Mouse (Mus musculus) midbrain, embryonic 10.5 days (tissue): ENCODE results near the gene Agbl2. TPM values are rescaled to one million over a fixed set of nuclear protein-coding genes. Genes with fewer than 3 reads are reported as not detected.
A peak's percentile ranks its signal among the peaks of the same experiment; 100 is the strongest.
"Not testable (repeated sequence)": the region's sequence is repeated elsewhere in the genome, so short reads cannot be mapped to it uniquely, and the experiment has no call there.

Source experiments
- DNase-seq: peaks from one replicate; pipeline ENCODE4 v3.0.0-alpha.2; 2017; ENCODE audit warnings: low spot score
- H3K27ac ChIP-seq: fragments of 300-500 bp; sonication (generic); replicated peaks from 2 replicates; pipeline ENCODE4 v1.5.1; 2016; ENCODE audit warnings: mild to moderate bottlenecking
- H3K27me3 ChIP-seq: fragments of 300-500 bp; sonication (generic); 2 replicates; pipeline ENCODE4 v1.6.1; 2016; ENCODE audit warnings: low read depth, mild to moderate bottlenecking; ENCODE audit not compliant: poor library complexity, severe bottlenecking
- H3K36me3 ChIP-seq: fragments of 300-500 bp; sonication (generic); 2 replicates; pipeline ENCODE4 v1.6.1; 2016; ENCODE audit warnings: mild to moderate bottlenecking, moderate library complexity
- H3K4me1 ChIP-seq: fragments of 300-500 bp; sonication (generic); 2 replicates; pipeline ENCODE4 v1.6.1; 2016
- H3K4me3 ChIP-seq: fragments of 300-500 bp; sonication (generic); 2 replicates; pipeline ENCODE4 v1.5.1; 2016; ENCODE audit warnings: mild to moderate bottlenecking, moderate library complexity
- H3K9me3 ChIP-seq: fragments of 300-500 bp; sonication (generic); replicated peaks from 2 replicates; pipeline ENCODE4 v1.6.1; 2016; ENCODE audit warnings: mild to moderate bottlenecking
- whole genome bisulfite sequencing: fragments of 180-500 bp; shearing (Covaris S2); methylation state at CpG from one replicate; pipeline ENCODE4 v1.1.7; 2016; 5-methylcytosine and 5-hydroxymethylcytosine counted together
- polyA plus RNA-seq: library from polyadenylated mRNA; unstranded; fragments of >200 nt; fragmentation: Nextera tagmentation; extraction: Ambion mirVana; gene quantifications from 2 replicates; pipeline ENCODE4 v1.2.1, GENCODE M21; 2016

Agbl2 gene
- polyA plus RNA-seq, 1 experiment from 2014 or later = 0.47 TPM

DNA sequence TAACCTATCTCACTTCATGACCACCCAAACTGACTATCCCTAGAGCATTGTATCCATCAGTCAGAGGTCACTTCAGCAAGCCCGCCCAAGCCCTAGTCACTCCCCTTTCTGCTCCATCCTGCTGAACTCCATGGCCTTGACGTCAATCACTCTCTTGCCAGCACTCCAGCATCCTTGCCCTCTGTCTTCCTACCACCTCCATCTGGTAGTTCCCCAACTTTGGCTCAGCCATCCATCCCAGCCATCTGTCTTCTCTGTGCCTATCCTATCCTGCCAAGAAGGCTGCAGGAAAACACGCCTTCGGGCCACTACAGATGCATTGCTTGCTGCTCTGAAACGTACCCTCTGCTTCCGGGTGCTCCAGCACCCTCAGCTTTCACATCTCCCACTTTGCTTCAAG, 41.3 kb downstream of the Agbl2 start:
- 92% methylated on average over 6 of the region's 6 CpGs for WGBS
- DNase-seq = no peak
- H3K36me3 ChIP-seq = no peaks in the 10 kb centered on the region
- no peak overlapping the region for H3K4me3 ChIP-seq
- H3K4me1 ChIP-seq = no peaks in the 10 kb centered on the region
- no peaks in the 10 kb centered on the region for H3K27me3 ChIP-seq
- H3K9me3 ChIP-seq = no peaks in the 10 kb centered on the region
- H3K27ac ChIP-seq = no peak overlapping the region

DNA sequence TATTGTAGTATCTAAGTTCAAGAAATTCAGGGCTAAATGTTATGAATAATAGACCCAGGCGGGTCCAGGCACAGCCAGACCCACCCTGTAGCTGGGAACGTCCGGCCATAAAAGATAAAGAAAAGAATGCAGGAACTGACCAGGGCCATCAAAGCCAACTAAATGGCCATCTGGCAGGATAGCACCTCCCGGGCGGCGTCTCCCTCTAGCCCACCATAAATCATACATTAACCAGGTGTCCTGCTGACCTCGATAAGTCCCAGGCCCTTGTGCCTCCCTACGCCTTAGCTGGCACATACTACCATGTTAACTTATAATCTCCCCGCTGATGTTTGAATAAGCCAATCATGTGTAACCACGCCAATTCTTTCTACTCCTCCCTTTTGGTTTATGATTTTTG, 42.0 kb downstream of the Agbl2 start:
- not testable (repeated sequence) for H3K4me3 ChIP-seq, H3K27me3 ChIP-seq, DNase-seq, H3K36me3 ChIP-seq, H3K4me1 ChIP-seq, H3K9me3 ChIP-seq, H3K27ac ChIP-seq
- 90% methylated on average over 10 of the region's 10 CpGs for WGBS

DNA sequence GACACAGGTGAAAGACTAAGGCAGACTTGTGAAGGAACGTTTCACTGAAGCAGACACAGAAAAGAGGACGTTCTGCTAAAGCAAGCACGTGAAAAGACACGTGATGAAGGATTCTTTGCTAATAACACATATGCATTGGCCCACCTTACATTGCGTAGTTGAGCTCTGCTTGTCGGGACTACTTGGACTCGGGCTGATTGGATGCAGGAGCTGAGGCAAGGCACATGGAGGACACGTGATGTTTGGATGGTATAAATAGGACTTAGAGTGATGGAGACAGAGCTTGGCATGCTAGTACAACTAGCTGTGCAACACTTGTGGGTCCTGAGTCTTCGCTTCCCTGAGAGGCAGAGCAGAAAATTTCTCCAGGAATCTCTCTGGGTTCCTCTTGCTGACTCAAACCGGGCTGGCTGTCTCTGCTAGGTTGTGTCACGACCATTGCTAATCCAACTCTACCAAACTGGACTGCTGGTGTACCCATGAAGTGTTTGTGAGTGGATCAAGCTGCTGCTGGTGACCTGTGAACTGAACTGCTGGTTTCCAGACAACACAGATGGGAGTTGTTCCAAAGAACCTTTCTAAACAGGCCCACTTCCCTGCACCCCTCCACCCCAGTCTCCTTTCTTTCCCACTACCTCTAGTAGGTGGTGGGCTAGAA, 43.1 kb downstream of the Agbl2 start:
- no peak overlapping the region for H3K27ac ChIP-seq
- DNase-seq = no peak
- H3K4me3 ChIP-seq = no peak overlapping the region
- H3K4me1 ChIP-seq = no peaks in the 10 kb centered on the region
- 84% methylated on average over 11 of the region's 11 CpGs for WGBS
- H3K27me3 ChIP-seq = no peaks in the 10 kb centered on the region
- H3K36me3 ChIP-seq = no peaks in the 10 kb centered on the region
- H3K9me3 ChIP-seq = no peaks in the 10 kb centered on the region

DNA sequence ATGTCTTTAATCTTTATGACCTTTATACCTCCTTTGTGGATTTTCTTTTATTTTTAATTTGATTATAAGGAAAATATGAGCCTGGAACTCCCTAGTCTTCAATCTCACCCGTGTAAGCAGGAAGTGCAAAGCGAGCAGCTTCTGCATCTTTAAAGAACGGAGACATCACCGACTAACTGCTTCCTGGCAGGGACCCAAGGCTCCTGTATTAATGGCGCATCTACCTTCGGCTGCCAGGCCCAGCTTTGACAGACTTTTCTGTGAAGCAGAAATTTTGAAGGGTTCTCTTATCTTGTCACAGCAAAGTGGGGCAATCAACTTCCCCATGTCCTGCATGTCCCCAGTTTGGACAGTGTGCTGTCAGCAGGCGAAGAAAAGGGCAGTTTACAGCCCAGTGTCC, 46.2 kb downstream of the Agbl2 start:
- Histone ChIP-seq H3K27me3 (no peaks in the 10 kb centered on the region), H3K27ac (no peak overlapping the region), H3K4me3 (no peak overlapping the region), H3K4me1 (no peaks in the 10 kb centered on the region), H3K36me3 (no peaks in the 10 kb centered on the region), H3K9me3 (no peaks in the 10 kb centered on the region)
- DNase-seq = no peak
- 81% methylated on average over 7 of the region's 7 CpGs for WGBS

DNA sequence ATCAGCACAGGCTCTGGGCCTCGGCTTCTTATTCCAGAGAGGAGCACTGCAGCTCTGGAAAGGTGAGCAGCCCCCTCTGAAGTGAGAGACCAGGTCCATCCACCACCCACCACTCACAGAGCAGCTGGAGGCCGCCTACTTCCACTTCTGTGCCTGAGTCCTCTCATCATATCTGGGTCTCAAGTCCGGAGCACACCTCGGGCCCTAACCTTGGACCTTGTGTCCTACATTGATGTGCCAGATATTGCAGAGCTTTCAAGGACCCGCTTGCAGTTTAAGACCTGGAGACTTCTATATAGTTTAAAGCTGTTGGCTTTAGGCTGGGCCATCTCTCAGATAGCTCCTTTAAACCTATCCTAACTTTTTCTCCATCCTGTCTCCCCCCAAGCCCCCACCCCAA, 51.0 kb downstream of the Agbl2 start:
- Histone ChIP-seq H3K9me3 (no peaks in the 10 kb centered on the region), H3K27me3 (no peaks in the 10 kb centered on the region), H3K4me1 (no peaks in the 10 kb centered on the region), H3K4me3 (no peak overlapping the region), H3K36me3 (no peaks in the 10 kb centered on the region), H3K27ac (no peak overlapping the region)
- no peak for DNase-seq
- 85% methylated on average over 5 of the region's 5 CpGs for WGBS

DNA sequence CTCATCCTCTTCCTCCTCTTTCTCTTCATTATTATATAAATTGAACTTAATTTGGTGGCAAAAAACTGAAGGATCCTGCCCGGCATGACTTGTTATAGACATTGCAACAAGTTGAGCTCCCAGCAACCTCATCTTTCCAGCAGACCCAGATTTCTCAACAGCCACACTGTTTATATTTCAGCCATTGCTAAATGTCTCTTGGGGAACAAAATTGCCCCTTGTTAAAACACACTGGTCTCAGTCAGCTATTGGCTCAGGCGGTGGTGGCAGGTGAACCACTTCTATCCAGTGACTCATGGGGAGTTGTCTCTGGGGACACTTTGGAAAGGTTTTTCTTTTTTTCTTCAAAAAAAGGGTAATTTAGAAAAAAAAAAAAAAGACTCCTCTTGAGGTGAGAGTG, 56.1 kb downstream of the Agbl2 start:
- Histone ChIP-seq H3K27me3 (no peaks in the 10 kb centered on the region), H3K4me3 (no peak overlapping the region), H3K9me3 (no peaks in the 10 kb centered on the region), H3K4me1 (no peaks in the 10 kb centered on the region), H3K36me3 (no peaks in the 10 kb centered on the region), H3K27ac (no peak overlapping the region)
- 89% methylated on average over 2 of the region's 2 CpGs for WGBS
- no peak for DNase-seq

DNA sequence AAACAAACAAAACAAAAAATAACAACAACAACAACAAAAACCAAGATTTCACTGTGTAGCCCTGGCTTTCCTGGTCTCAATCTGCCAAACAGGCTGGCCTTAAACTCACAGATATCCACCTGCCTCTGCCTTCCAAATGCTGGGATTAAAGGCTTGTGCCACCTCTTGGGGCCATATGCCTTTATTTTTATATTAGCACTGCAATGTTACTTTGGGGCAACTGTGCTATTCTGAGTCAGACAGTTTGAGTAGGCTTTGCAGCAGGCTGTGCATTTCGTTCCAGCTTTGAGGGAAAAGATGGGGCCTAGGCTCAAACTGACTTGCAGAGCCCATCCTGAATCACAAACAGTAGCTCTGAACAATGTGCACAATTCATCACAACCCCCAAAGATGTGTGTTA, 61.1 kb downstream of the Agbl2 start:
- H3K9me3 ChIP-seq = no peaks in the 10 kb centered on the region
- H3K27me3 ChIP-seq = no peaks in the 10 kb centered on the region
- no peak overlapping the region for H3K4me3 ChIP-seq
- no peak for DNase-seq
- H3K27ac ChIP-seq = no peak overlapping the region
- WGBS = 81% methylated on average over 1 of the region's 1 CpGs
- no peaks in the 10 kb centered on the region for H3K36me3 ChIP-seq
- peaks cover 17% of the 10 kb centered on the region for H3K4me1 ChIP-seq

DNA sequence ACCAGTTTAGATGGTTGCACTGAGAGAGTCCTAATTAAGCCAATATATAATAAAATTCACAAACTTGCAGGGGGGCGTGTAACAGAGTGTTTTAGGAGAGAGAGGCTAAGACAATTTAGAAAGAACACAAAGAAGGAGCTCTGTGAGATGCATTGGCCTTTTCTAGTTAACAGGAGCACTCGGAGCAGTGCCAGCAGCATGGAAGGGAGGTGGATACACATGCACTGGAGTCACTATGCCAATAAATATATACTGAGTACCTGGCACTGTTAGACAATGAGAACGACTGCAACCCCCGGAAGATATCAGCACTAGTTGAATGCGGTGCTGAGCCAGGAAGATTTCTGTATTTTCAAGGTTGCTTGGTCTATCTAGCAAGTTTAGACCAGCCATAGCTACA, 61.7 kb downstream of the Agbl2 start:
- no peak overlapping the region for H3K4me3 ChIP-seq
- no peaks in the 10 kb centered on the region for H3K9me3 ChIP-seq
- 86% methylated on average over 5 of the region's 5 CpGs for WGBS
- peaks cover 2% of the 10 kb centered on the region for H3K36me3 ChIP-seq
- DNase-seq = no peak
- no peaks in the 10 kb centered on the region for H3K27me3 ChIP-seq
- peaks cover 23% of the 10 kb centered on the region for H3K4me1 ChIP-seq
- no peak overlapping the region for H3K27ac ChIP-seq

DNA sequence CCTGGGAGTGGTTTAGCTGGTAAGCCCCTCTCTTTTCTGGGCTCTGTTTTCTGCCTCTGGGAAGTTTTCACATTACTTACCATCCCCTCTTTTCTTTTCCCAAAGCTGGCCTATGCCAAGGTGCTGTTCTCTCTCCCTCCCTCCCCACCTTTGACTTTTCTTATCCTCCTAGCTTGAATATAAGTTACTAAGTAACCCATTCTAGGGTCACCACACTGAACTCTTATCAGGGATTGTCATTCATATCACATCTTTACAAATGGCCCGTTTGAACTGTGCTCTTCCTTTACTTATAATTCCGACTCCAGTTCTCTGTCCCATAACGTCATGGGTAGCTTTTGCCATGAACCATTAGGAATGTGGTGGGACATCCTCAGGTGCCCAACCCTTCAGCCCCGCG, 62.7 kb downstream of the Agbl2 start:
- 83% methylated on average over 5 of the region's 5 CpGs for WGBS
- Histone ChIP-seq H3K9me3 (no peaks in the 10 kb centered on the region), H3K4me1 (peaks cover 24% of the 10 kb centered on the region), H3K4me3 (no peak overlapping the region), H3K36me3 (peaks cover 12% of the 10 kb centered on the region), H3K27ac (no peak overlapping the region), H3K27me3 (no peaks in the 10 kb centered on the region)
- DNase-seq = no peak

DNA sequence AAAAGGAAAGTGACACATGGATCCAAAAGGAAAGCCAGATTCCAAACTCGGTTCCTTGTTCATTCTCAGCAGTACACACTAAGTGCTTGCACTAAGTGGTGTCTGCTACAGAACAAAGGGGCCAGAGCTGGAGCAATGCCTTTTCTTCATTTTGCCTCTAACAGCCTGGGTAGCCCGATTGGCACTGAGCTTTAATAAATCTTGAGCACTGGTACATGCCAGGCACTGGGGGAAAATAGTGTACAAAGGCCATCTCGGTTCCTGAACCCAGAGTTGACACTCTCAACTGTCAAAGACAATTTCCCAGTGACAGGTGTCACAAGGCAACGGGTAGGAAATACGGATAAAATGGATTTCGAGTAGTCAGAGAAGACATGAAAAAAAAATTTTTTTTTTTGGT, 63.6 kb downstream of the Agbl2 start:
- Histone ChIP-seq H3K4me1 (peaks cover 24% of the 10 kb centered on the region), H3K9me3 (no peaks in the 10 kb centered on the region), H3K36me3 (peaks cover 21% of the 10 kb centered on the region), H3K27me3 (no peaks in the 10 kb centered on the region), H3K4me3 (peak overlapping the region; percentile 78), H3K27ac (peak overlapping the region; percentile 95)
- no peak for DNase-seq
- 56% methylated on average over 6 of the region's 6 CpGs for WGBS

DNA sequence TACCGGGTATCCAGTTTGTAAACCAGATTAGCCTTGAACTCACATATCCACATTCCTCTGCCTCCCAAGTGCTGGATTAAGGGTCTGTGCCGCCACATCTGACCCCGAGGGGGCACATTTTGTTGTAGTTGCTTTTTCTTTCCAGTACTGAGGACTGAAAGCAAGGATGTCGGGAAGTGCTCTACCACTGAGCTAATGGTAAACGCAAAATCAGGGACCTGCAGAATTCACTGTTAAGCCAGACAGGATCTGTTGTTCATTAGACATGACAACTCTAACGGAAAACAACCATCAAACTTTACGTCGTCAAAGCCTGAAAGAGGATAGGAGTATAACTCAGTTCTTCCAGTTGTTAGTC, 64.0 kb downstream of the Agbl2 start:
- Histone ChIP-seq H3K36me3 (peaks cover 25% of the 10 kb centered on the region), H3K27me3 (no peaks in the 10 kb centered on the region), H3K4me1 (peaks cover 24% of the 10 kb centered on the region), H3K4me3 (peak overlapping the region; percentile 78), H3K9me3 (no peaks in the 10 kb centered on the region), H3K27ac (peak overlapping the region; percentile 95)
- DNase-seq = no peak
- WGBS = 3% methylated on average over 8 of the region's 8 CpGs

DNA sequence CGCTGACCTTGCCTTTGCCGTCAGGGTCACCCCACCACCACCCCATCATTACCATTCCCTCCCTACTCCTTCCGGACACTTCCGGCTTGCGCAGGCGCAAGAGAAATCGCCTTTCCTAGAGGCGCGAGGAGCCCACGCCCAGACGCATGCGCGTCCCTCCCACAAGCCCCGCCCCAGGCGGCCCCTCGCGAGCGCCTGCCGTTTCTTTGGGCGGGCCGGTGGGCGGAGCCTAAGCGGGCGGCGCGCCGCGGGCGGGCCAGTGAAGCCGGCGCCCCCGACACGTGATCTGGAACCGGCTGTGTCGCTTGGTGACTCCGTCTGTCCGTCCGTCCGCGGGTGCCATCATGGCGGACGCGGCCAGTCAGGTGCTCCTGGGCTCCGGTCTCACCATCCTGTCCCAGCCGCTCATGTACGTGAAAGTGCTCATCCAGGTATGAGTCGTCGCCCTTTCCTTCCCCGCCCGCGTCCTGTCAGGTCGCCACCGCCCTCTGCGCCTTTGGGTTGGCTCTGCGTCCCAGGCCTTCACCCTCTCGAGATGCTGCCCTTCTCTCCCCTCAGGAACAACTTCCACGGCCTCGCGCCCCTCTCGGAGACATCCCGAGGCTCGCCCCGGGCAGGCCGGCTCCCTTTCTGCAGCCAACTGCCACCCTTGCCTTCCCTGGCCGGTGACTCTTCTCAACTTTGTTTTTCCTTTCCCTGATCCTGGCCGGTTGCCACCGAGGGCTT, 64.6 kb downstream of the Agbl2 start, which contains the start of gene Mtch2:
Gene Mtch2 (plus strand): TSS at position 201 of the 726 bp plus-strand sequence.
- peak within 1 kb of the TSS; percentile 95 for H3K27ac ChIP-seq
- WGBS = under 1% methylated on average over 66 of the region's 67 CpGs
- peaks cover 31% of the 10 kb centered on the region for H3K36me3 ChIP-seq
- no peaks in the 10 kb centered on the region for H3K27me3 ChIP-seq
- H3K4me1 ChIP-seq = peaks cover 24% of the 10 kb centered on the region
- H3K9me3 ChIP-seq = no peaks in the 10 kb centered on the region
- peak within 1 kb of the TSS; percentile 78 for H3K4me3 ChIP-seq
- DNase-seq = peak; percentile 97

DNA sequence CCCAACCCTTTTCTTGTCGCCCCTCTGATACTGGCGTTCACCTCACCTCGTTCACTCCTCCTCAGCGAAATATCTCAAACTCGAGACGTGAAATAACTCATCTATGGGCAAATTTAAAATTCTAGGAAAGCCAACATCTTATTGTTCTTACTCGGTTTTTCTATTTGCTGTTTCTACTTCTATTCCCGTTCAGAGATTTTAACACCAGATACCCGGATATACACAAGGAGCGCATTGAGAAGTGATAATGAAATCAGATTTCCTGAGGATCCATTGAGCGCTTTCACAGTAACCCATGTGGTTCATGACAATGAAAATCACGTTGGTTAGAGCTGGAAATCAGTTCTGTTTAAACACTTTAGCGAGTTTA, 65.1 kb downstream of the Agbl2 start:
- no peaks in the 10 kb centered on the region for H3K27me3 ChIP-seq
- H3K4me1 ChIP-seq = peaks cover 24% of the 10 kb centered on the region
- H3K9me3 ChIP-seq = no peaks in the 10 kb centered on the region
- peaks cover 36% of the 10 kb centered on the region for H3K36me3 ChIP-seq
- peak overlapping the region; percentile 95 for H3K27ac ChIP-seq
- H3K4me3 ChIP-seq = peak overlapping the region; percentile 78
- no peak for DNase-seq
- WGBS = 2% methylated on average over 13 of the region's 13 CpGs
